Mouse (Mus musculus): ENCODE measurements at regions not wholly inside any gene's neighbourhood (a gene's known extent, or its start where the extent isn't known, plus 50 kb on each side); places are given as distances from the start of the nearest gene placed in this dataset. TPM values are rescaled to one million over a fixed set of nuclear protein-coding genes. Genes with fewer than 3 reads are reported as not detected.
"Not testable (repeated sequence)": the region's sequence is repeated elsewhere in the genome, so short reads cannot be mapped to it uniquely, and the experiment has no call there.

DNA sequence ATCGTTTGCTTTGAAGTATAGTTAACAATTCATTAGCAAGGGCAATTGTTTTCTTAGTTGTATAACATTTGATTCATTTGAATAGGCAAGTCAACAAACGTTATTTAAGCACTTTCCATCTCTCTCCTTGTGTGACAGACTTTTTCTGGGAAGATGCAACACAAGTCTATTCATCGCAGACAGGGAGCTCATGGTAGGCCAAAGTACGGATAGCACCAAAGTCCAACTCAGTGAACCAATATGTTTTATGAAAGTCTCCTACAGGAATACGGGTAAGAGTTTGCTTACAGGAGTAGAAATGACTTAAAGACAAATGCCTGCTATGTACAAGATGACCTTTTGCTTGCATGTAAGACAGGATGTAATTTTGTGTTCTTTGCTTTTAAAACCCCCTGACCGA lies 325.4 kb downstream of the Kif20b start:
- intact Hi-C loops (cut with DNase I), result no loop called here
- no peak for DNase-seq (ENCODE audit: extremely low spot score in 1 of 2, low spot score in 2 of 2)

DNA sequence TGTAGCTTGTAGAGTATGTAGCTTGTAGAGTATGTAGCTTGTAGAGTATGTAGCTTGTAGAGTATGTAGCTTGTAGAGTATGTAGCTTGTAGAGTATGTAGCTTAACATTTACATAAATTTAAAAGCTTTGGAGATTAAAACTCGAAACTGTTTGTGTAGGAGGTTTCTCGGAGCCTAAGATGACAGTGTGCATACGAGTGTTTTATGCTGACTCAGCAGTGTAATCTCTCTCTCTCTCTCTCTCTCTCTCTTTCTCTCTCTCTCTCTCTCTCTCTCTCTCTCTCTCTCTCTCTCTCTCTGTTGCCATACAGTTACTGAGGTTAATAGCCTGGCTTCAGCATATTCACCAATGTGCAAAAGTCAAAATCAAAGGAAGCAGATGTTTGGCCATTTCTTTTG lies 336.5 kb downstream of the Kif20b start:
- intact Hi-C loops (cut with DNase I); DNase-seq (ENCODE audit: extremely low spot score in 1 of 2, low spot score in 2 of 2): not testable (repeated sequence)

DNA sequence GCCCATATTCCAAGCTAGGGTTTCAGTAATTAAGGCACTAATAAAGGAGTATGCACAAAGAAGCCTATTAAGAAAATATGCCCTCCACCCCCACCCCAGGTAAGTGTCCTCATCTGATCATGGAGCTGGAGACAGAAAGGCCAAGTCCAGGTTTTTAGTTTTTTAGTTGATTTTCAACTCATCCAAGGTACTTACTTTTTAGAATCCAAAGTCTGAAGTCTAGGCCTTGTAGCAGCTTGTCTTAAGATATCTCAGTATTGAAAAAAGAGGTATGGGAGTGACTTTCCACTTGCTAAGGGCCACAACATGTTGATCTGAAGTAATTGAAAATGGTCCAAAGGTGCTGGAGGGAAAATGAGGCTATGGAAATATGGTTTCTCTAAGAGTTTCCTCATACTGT lies 340.9 kb downstream of the Kif20b start:
- no peak for DNase-seq (ENCODE audit: extremely low spot score in 1 of 2, low spot score in 2 of 2)
- intact Hi-C loops (cut with DNase I), result no loop called here

DNA sequence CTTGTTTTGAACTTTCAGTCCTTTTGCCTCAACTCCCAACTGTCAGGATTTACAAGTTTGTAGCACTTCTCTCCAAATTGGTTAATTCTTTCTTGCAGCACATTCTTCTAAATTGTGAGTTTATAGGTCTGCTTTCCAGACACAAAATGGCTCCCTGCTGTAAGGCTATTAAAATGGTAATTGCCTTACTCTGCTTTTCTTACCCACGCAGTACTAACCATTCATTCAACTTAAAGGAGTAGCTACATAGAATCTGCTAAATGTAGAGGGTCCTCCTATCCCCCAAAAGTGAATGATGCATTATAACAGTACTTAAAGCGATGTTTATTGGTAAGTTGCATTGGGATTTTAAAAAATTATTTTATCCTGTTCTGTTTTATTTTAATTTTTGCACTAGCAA lies 356.2 kb downstream of the Kif20b start:
- intact Hi-C loops (cut with DNase I), result no loop called here
- no peak for DNase-seq (ENCODE audit: extremely low spot score in 1 of 2, low spot score in 2 of 2)

DNA sequence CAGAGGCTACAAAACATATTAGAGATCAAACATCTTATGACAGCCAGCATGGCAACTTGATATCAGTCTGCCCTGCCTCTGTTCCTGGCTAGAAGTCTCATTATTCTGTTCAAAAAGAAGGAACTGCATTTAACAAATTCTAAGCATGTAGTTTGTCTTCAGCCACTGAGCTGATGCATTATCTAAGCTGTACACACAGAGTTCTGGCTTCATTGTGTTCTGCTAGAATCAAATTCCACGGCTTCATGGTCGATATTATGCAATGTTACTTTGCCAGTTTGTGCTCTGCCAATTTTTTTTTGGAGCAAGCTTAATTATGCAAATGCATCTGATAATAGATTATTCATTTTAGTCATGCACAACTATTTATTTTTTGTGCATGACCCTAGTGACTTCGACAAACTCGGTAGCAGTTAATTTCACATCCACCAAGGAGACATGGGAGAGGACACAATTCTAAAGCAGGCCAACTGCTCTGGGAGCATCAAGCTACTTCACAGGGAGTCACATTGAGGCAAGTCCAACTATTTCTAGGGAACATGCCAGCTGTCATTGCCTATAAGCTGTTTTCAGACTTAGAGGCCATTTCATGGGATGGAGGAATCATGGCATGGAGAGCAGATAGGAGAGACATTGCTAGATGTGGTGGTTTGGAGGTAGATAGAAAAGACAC lies 360.8 kb downstream of the Kif20b start:
- intact Hi-C loops (cut with DNase I), result no loop called here
- DNase-seq (ENCODE audit: extremely low spot score in 1 of 2, low spot score in 2 of 2), result no peak

DNA sequence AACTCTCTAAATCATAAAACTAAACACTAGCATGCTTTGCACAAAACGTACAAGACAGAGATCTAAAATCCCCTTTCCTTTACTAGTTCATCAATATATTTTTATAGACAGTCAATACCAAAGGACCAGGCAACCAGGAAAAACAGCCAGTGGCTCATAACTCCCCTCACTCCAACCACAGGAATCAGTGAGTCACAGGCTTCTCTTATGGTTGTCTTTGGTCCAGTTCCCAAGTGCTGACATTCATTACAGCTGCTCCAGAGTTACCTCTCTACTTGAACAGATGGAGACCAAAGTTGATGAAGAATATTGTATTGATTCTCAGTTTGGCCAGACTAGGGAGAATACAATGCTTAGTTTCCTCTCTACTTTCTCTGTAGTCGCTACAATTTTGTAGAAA lies 376.7 kb downstream of the Kif20b start:
- no peak for DNase-seq (ENCODE audit: extremely low spot score in 1 of 2, low spot score in 2 of 2)
- intact Hi-C loops (cut with DNase I), result no loop called here

DNA sequence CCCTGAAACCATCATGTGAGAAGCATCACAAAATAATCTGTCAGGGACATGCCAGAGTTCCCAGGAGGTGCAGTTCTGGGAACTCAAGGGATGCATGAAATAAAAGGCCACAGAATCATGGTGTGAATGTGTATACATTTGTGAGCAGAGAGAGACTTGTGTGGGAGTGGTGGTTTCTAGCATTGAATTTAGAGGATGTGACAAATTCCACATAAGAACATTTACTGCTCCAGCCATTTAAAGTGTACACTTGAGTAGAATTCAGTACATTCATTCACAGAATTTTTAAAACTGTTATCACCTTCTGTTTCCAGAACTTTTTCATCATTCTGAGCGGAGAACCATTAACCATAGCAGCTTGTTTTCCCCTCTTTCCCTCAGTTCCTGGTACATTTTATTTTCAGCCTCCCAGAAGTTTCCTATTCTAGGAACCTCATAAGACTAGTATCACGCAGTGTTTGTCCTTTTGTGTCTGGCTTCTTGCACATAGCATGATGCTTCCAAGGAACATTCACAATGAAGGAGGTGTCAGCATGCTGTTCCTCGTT lies 380.6 kb downstream of the Kif20b start:
- DNase-seq (ENCODE audit: extremely low spot score in 1 of 2, low spot score in 2 of 2), result peak in 1 of 2 experiments; percentile 0
- intact Hi-C loops (cut with DNase I), result no loop called here

Small RNAs in the stretch of these regions (microRNA-seq; reads per million reads assigned to microRNA genes)
- not detected for gene Gm23075

Data from left cerebral cortex, postnatal 10 days (tissue).